Mouse (Mus musculus) liver, embryonic 11.5 days (tissue): ENCODE measurements at regions not wholly inside any gene's neighbourhood (a gene's known extent, or its start where the extent isn't known, plus 50 kb on each side); places are given as distances from the start of the nearest gene placed in this dataset.

Experiments
- ATAC-seq: fragments of 200-750 bp; cut with Nextera tagmentation; replicated peaks from 2 replicates; pipeline ENCODE4 v1.8.0; 2017; ENCODE audit warnings: moderate number of reproducible peaks, mild to moderate bottlenecking, moderate TSS enrichment, moderate library complexity; ENCODE audit not compliant: low FRiP score
- DNase-seq: peaks from one replicate; pipeline ENCODE4 v3.0.0-alpha.2; 2017; ENCODE audit warnings: low spot score
- H3K27ac ChIP-seq: fragments of 300-500 bp; sonication (generic); 2 replicates; pipeline ENCODE4 v1.5.1; 2014; ENCODE audit warnings: mild to moderate bottlenecking, low read depth, low read length, control low read depth
- H3K27me3 ChIP-seq: fragments of 300-500 bp; sonication (generic); replicated peaks from 2 replicates; pipeline ENCODE4 v1.6.1; 2014; ENCODE audit warnings: low read length, mixed read lengths; ENCODE audit not compliant: control insufficient read depth, insufficient read depth
- H3K36me3 ChIP-seq: fragments of 300-500 bp; sonication (generic); 2 replicates; pipeline ENCODE4 v1.6.1; 2014; ENCODE audit warnings: mild to moderate bottlenecking, low read length, moderate library complexity, mixed read lengths; ENCODE audit not compliant: control insufficient read depth, insufficient read depth
- H3K4me1 ChIP-seq: fragments of 300-500 bp; sonication (generic); replicated peaks from 2 replicates; pipeline ENCODE4 v1.6.1; 2014; ENCODE audit warnings: low read length, mixed read lengths; ENCODE audit not compliant: control insufficient read depth, insufficient read depth
- H3K4me2 ChIP-seq: fragments of 300-500 bp; sonication (generic); 2 replicates; pipeline ENCODE4 v1.6.1; 2014; ENCODE audit warnings: mild to moderate bottlenecking, control low read depth, moderate library complexity
- H3K4me3 ChIP-seq: fragments of 300-500 bp; sonication (generic); 2 replicates; pipeline ENCODE4 v1.5.1; 2014; ENCODE audit warnings: low read depth, low read length, control low read depth
- H3K9ac ChIP-seq: fragments of 300-500 bp; sonication (generic); 2 replicates; pipeline ENCODE4 v1.6.1; 2014; ENCODE audit warnings: low read depth, low read length, control low read depth
- H3K9me3 ChIP-seq: fragments of 300-500 bp; sonication (generic); 2 replicates; pipeline ENCODE4 v1.6.1; 2016; ENCODE audit warnings: low read length, inconsistent platforms, mixed read lengths; ENCODE audit not compliant: control insufficient read depth
- WGBS: fragments of 180-500 bp; shearing (Covaris S2); extraction: QIAGEN DNeasy Blood & Tissue Kit; methylation state at CpG from one replicate; pipeline ENCODE4 v1.1.7; 2014; 5-methylcytosine and 5-hydroxymethylcytosine counted together

DNA sequence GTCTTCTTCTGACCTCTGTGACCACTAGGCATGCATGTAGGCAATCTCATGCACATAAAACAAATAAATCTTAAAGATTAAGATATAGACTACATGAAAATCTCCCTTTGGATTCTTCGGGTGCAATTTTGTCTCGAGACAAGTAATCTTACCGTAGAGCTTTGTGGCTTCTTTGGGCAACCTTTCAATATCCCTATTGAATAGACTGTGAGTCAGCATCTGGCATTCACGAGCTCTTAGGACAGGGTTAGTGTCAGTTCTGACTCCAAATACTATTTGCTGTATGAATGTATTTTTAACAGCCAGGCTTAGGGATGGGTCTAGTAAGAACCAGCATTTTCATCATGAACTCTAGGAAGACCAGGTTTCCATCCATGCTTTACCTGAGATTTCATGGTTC, 208.7 kb upstream of the Pik3r1 start:
- no peaks in the 10 kb centered on the region for H3K27me3 ChIP-seq
- no peak overlapping the region for H3K9ac ChIP-seq
- no peaks in the 10 kb centered on the region for H3K4me1 ChIP-seq
- H3K36me3 ChIP-seq, result no peaks in the 10 kb centered on the region
- 88% methylated on average over 4 of the region's 4 CpGs for WGBS
- H3K9me3 ChIP-seq, result no peaks in the 10 kb centered on the region
- H3K4me2 ChIP-seq, result no peak overlapping the region
- ATAC-seq, result no peak
- no peak overlapping the region for H3K4me3 ChIP-seq
- DNase-seq, result no peak
- no peak overlapping the region for H3K27ac ChIP-seq

GRCm38 (mm10) chr13:101980171-101980835, 212.3 kb upstream of the Pik3r1 start:
- ATAC-seq (no peak), DNase-seq (no peak)
- H3K4me2 ChIP-seq, result no peak overlapping the region
- no peak overlapping the region for H3K27ac ChIP-seq
- H3K4me1 ChIP-seq, result no peaks in the 10 kb centered on the region
- no peak overlapping the region for H3K4me3 ChIP-seq
- no peaks in the 10 kb centered on the region for H3K27me3 ChIP-seq
- WGBS, result 73% methylated on average over 4 of the region's 4 CpGs
- H3K9ac ChIP-seq, result no peak overlapping the region
- no peaks in the 10 kb centered on the region for H3K36me3 ChIP-seq
- H3K9me3 ChIP-seq, result no peaks in the 10 kb centered on the region

- WGBS, result 73% methylated on average over 9 of the region's 9 CpGs
- no peak for DNase-seq
- H3K4me2 ChIP-seq, result no peak overlapping the region
These were observed 220.8 kb upstream of the Pik3r1 start for GRCm38 (mm10) chr13:101988637-101989413.

DNA sequence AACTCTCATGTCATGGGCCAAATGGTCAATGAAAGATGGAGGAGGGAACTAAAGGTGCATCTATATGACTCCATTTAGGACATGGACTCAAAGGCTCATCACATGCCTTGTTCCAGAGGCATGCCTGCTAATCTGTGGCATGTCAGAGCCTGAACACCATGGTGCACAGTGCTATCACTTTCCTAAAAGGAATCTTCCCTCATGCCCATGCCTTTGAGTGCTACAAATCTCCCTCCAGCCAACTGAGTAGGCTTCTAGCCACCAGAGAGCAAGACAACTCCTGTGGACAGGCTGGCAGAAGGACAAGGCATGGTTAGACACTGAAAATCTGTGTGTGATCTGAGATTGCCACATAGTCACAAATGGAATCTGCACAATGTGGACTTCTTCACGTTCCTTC, 223.7 kb upstream of the Pik3r1 start:
- H3K4me2 ChIP-seq, result no peak overlapping the region
- H3K4me1 ChIP-seq, result no peaks in the 10 kb centered on the region
- ATAC-seq, result no peak
- 76% methylated on average over 1 of the region's 1 CpGs for WGBS
- H3K9me3 ChIP-seq, result no peaks in the 10 kb centered on the region
- H3K9ac ChIP-seq, result no peak overlapping the region
- no peaks in the 10 kb centered on the region for H3K36me3 ChIP-seq
- no peak overlapping the region for H3K27ac ChIP-seq
- no peak for DNase-seq
- no peaks in the 10 kb centered on the region for H3K27me3 ChIP-seq
- no peak overlapping the region for H3K4me3 ChIP-seq

More at GRCm38 (mm10) chr13:101988637-101989413, 220.8 kb upstream of the Pik3r1 start:
- no peak overlapping the region for H3K9ac ChIP-seq
- no peak for ATAC-seq
- H3K36me3 ChIP-seq, result no peaks in the 10 kb centered on the region
- no peak overlapping the region for H3K4me3 ChIP-seq
- no peaks in the 10 kb centered on the region for H3K9me3 ChIP-seq
- no peak overlapping the region for H3K27ac ChIP-seq
- no peaks in the 10 kb centered on the region for H3K27me3 ChIP-seq
- H3K4me1 ChIP-seq, result no peaks in the 10 kb centered on the region

DNA sequence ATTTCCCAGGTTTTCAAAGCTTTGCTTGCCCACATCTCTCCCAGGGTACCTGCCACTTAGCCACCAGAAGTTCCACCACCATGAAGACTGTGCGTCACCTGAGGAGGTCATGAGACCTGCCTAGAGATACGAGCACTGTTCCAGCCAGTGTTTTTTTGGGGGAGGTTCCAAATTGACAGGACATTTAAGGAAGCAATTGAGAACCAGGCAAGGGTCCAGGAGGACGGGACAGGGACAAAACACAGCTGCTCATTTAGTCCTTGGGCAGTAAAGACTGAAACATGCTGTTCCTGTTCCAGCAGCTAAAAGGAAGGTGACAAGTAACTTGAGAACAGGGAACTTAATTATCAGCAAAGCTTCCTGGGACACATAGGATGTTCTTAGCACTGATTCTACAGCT, 226.8 kb upstream of the Pik3r1 start:
- Histone ChIP-seq H3K9me3 (no peaks in the 10 kb centered on the region), H3K27ac (no peak overlapping the region), H3K4me2 (no peak overlapping the region), H3K36me3 (no peaks in the 10 kb centered on the region), H3K9ac (no peak overlapping the region), H3K4me3 (no peak overlapping the region), H3K27me3 (no peaks in the 10 kb centered on the region), H3K4me1 (no peaks in the 10 kb centered on the region)
- DNase-seq, result no peak
- ATAC-seq, result no peak
- 58% methylated on average over 3 of the region's 3 CpGs for WGBS

DNA sequence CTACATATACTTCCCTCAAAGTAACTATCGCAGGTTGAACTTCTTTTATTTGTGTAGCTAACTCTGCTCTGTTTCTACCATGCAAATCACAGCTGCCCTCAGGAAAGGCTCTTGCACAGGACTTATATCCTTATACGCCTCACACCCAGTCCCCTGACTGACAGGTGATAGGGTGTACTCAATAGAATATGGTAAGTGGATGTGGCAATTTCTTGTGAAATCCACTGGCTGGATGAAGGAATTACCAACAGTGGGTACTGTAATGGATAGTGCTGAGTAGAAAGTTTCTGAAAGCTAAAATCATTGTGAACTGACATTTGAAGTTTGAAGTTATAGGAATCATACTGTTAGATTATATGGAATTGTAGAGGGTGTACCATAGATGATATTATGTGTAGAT, 227.5 kb upstream of the Pik3r1 start:
- 87% methylated on average over 2 of the region's 2 CpGs for WGBS
- H3K36me3 ChIP-seq, result no peaks in the 10 kb centered on the region
- no peaks in the 10 kb centered on the region for H3K4me1 ChIP-seq
- no peaks in the 10 kb centered on the region for H3K27me3 ChIP-seq
- no peaks in the 10 kb centered on the region for H3K9me3 ChIP-seq
- ATAC-seq (no peak), DNase-seq (no peak)
- H3K4me3 ChIP-seq, result no peak overlapping the region
- no peak overlapping the region for H3K4me2 ChIP-seq
- H3K9ac ChIP-seq, result no peak overlapping the region
- H3K27ac ChIP-seq, result no peak overlapping the region

- Histone ChIP-seq H3K4me1 (no peaks in the 10 kb centered on the region), H3K9ac (no peak overlapping the region), H3K27me3 (no peaks in the 10 kb centered on the region), H3K9me3 (no peaks in the 10 kb centered on the region), H3K4me3 (no peak overlapping the region), H3K36me3 (no peaks in the 10 kb centered on the region), H3K27ac (no peak overlapping the region), H3K4me2 (no peak overlapping the region)
- ATAC-seq (no peak), DNase-seq (no peak)
- 66% methylated on average over 5 of the region's 5 CpGs for WGBS
These were observed 228.1 kb upstream of the Pik3r1 start for GRCm38 (mm10) chr13:101996144-101996543.

DNA sequence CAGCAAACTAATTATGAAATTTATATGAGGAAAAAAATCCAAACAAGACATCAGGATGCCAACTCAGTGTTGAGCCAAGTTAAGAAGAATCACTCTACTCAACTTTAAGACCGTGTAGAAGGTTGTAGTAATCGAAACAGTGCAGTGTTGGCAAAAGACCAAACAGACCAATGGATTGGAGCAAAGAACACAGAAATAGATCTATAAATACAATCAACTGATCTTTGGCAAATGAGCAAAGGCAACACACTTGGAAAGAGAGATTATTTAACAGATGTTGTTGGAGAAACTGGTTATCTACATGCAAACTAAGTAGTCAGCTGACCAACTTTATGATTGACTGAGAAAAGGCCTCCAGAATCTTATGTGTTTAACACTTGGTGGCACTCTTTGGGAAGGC, 229.4 kb upstream of the Pik3r1 start:
- 90% methylated on average over 2 of the region's 2 CpGs for WGBS
- H3K9me3 ChIP-seq, result no peaks in the 10 kb centered on the region
- no peak overlapping the region for H3K4me3 ChIP-seq

GRCm38 (mm10) chr13:102006565-102006964, 238.5 kb upstream of the Pik3r1 start:
- Histone ChIP-seq H3K4me3 (no peak overlapping the region), H3K9ac (no peak overlapping the region), H3K9me3 (no peaks in the 10 kb centered on the region), H3K27ac (no peak overlapping the region), H3K4me2 (no peak overlapping the region), H3K4me1 (no peaks in the 10 kb centered on the region), H3K36me3 (no peaks in the 10 kb centered on the region), H3K27me3 (no peaks in the 10 kb centered on the region)
- no peak for DNase-seq
- 81% methylated on average over 5 of the region's 5 CpGs for WGBS
- no peak for ATAC-seq

More for the DNA sequence above, 229.4 kb upstream of the Pik3r1 start:
- Histone ChIP-seq H3K27ac (no peak overlapping the region), H3K9ac (no peak overlapping the region), H3K36me3 (no peaks in the 10 kb centered on the region), H3K27me3 (no peaks in the 10 kb centered on the region), H3K4me1 (no peaks in the 10 kb centered on the region), H3K4me2 (no peak overlapping the region)
- no peak for ATAC-seq
- DNase-seq, result no peak
